Mouse (Mus musculus) G1E (cell line): ENCODE results near the gene Cbx6.

ENCODE experiments used
- CTCF ChIP-seq: IDR thresholded peaks from 2 replicates; pipeline ENCODE4 v1.5.1; 2012; ENCODE audit warnings: low read depth, low read length, inconsistent platforms, mixed read lengths
- POLR2AphosphoS5 ChIP-seq: IDR thresholded peaks from 2 replicates; pipeline ENCODE4 v1.6.1; 2012; ENCODE audit warnings: low read depth, low read length, inconsistent platforms; ENCODE audit not compliant: insufficient replicate concordance
- TAL1 ChIP-seq: conservative IDR thresholded peaks from 2 replicates; pipeline ENCODE4 v1.6.1; 2012; ENCODE audit warnings: low read depth, low read length, inconsistent platforms, mixed read lengths

GRCm38 (mm10) chr15:79793076-79793475 lies 41.4 kb downstream of the Cbx6 start:
- no peak for TF ChIP-seq CTCF
- no peak for TF ChIP-seq POLR2AphosphoS5
- no peak for TF ChIP-seq TAL1
